Mouse (Mus musculus): ENCODE data around the gene Chml.

Gene Chml

DNA sequence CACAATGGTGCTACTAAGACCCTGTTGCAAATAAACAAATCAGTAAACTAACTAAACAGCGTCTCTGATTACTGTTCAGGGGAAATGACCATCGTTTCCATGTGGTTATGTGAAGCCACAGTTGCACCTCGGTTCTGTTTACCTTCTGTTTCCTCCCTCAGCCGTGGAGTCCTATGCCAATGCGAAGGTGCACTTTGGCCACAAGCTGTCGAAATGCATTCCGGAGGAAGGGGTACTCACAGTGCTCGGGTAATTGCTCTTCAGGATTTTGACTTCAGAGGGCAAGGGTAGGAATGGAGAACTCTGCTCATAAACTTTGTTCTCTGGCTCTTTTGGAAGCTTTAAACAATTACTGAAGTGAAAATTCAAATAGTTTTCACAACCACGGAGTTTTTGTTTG, 45.7 kb downstream of the Chml start:
- no peak for DNase-seq

DNA sequence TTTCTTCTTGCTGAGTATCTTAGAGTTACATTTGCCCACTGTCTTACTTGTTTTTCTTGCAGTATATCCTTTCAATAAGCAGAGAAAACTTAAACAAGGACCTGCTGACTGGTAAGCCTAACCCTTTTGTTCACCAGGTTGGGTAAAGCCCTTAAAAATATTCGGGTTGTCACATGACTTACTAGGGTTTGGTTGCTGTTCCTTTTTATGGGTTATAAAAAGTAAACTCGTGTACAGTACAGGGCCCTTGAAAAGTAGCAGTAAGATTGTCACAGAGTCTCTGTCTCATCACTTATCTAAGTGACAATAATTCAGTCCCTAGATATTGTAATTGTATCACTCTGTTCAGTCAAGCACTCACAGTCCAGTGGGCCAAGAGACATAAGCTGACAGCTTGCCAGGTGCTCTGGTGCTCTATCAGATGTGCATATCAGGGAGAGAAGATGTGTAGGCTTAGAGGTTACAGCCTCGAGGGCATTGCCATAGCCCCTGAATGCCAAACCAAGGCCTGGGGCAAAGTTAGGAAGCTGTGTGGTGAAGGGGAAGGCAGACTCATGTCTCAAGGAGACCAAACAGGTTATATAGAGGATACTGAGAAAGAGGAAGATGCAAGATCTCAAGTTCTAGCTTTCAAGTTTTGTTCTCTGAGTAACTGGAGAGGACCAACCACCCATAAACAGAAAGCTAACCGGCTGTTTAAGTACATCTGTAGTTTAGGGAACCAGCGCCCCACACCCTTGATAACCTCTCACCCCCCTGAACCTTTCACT, 49.0 kb downstream of the Chml start:
- DNase-seq, result no peak

GRCm38 (mm10) chr1:175640435-175641150, 52.1 kb downstream of the Chml start:
- DNase-seq, result no peak

DNA sequence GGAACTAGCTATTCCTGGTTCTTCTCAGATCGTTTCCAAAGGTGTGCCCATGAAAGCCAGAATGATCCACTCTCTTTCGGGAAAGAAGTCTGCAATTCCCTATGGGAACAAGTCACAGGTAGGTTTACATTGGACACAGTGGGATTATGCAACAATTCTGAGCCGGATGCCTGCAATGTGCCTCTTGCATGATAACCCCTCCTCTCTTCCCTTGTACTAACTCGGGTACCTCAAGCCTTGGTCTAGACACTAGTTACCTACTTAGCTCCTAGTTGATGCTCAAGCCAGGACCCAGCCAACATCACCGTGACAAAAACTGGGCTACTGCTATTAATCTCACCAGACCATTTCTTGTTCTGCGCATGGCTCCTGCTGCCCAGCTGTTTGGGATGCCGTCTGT, 53.6 kb downstream of the Chml start:
- no peak for DNase-seq

DNA sequence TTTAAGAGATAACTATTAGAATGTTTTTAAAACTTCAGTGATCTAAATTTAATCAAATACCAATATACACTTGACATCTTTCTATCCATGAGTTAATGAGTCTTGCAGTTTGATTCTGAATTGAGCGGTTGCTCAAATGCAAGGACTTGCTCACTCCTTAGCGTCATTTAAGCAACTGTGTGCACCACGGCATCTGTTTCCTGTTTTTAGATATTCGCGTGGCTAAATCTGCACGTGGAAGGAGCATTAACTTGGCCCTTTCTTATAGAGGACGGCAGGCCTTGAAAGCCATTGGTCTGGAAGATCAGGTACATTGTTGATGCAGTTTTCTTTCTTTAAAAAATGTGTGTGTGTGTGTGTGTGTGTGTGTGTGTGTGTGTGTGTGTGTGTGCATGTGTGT, 55.0 kb downstream of the Chml start:
- no peak for DNase-seq

- no peak for DNase-seq
Measured at GRCm38 (mm10) chr1:175632470-175632869, 60.2 kb downstream of the Chml start.

Data from cerebellum, adult 11 months (tissue).